Mouse (Mus musculus): ENCODE measurements around the gene Trim9. TPM values are rescaled to one million over a fixed set of nuclear protein-coding genes. Genes with fewer than 3 reads are reported as not detected.

The Trim9 gene
- total and polyA plus RNA-seq, 3 experiments = not detected

- Histone ChIP-seq H3K36me3 (ENCODE audit: control insufficient read depth in 1 of 2, insufficient read depth in 2 of 2, low read length in 2 of 2) (no peaks in the 10 kb centered on the region), H3K27me3 (ENCODE audit: control insufficient read depth in 1 of 2, insufficient read depth in 2 of 2, low read length in 2 of 2) (peaks cover 0 to 2% of the 10 kb centered on the region in 2 experiments; a peak in 2 of 4 replicates), H3K4me1 (ENCODE audit: control insufficient read depth in 1 of 2, insufficient read depth in 2 of 2, low read length in 2 of 2) (no peaks in the 10 kb centered on the region), H3K79me2 (ENCODE audit: control insufficient read depth, insufficient read depth, low read length, poor library complexity) (no peaks in the 10 kb centered on the region), H3K4me3 (ENCODE audit: control insufficient read depth in 1 of 2, insufficient read depth in 1 of 2, low read depth in 2 of 2, low read length in 2 of 2) (no peak overlapping the region), H3K9me3 (replicated peaks; ENCODE audit: insufficient read depth, low read length) (no peaks in the 10 kb centered on the region), H3K9ac (ENCODE audit: control insufficient read depth, low read depth, low read length, poor library complexity, severe bottlenecking) (no peak overlapping the region), H3K27ac (ENCODE audit: control insufficient read depth, low read depth, low read length) (no peak overlapping the region)
- TF ChIP-seq HCFC1 (IDR thresholded peaks at IDR 0.05; ENCODE audit: low read depth, low read length) = no peak
- no peak for TF ChIP-seq JUND (IDR thresholded peaks at IDR 0.05; ENCODE audit: low read depth, low read length)
- no peak for TF ChIP-seq CHD2 (IDR thresholded peaks at IDR 0.05; ENCODE audit: low read length)
- TF ChIP-seq ELF1 (IDR thresholded peaks at IDR 0.05; ENCODE audit: low read depth, low read length) = no peak
- no peak for TF ChIP-seq TBP (IDR thresholded peaks at IDR 0.05; ENCODE audit: low read depth, low read length)
- no peak for TF ChIP-seq SMC3 (IDR thresholded peaks at IDR 0.05; ENCODE audit: low read depth, low read length)
- TF ChIP-seq MEF2A (IDR thresholded peaks at IDR 0.05; ENCODE audit: extremely low read depth, insufficient replicate concordance, low read depth, low read length, poor library complexity, severe bottlenecking) = no peak
- no peak for TF ChIP-seq MYC (IDR thresholded peaks at IDR 0.05; ENCODE audit: low read depth, low read length)
- TF ChIP-seq MXI1 (IDR thresholded peaks at IDR 0.05; ENCODE audit: low read depth, low read length) = no peak
- TF ChIP-seq MYB (IDR thresholded peaks at IDR 0.05; ENCODE audit: low read depth, low read length) = no peak
- no peak for TF ChIP-seq POLR2A (IDR thresholded peaks at IDR 0.05; ENCODE audit: control insufficient read depth in 1 of 2, insufficient read depth in 1 of 2, low read depth in 1 of 2, low read length in 2 of 2, poor library complexity in 1 of 2)
- TF ChIP-seq NELFE (IDR thresholded peaks at IDR 0.05; ENCODE audit: low read depth, low read length) = no peak
- no peak for TF ChIP-seq TAL1 (IDR thresholded peaks at IDR 0.05; ENCODE audit: low read length)
- DNase-seq (ENCODE audit: low read depth, low spot score) = no peak
Observed at GRCm38 (mm10) chr12:70368820-70369219, 21.4 kb upstream of the Trim9 start.

GRCm38 (mm10) chr12:70367326-70368248 is 20.2 kb upstream of the Trim9 start:
- H3K36me3 ChIP-seq (ENCODE audit: control insufficient read depth in 1 of 2, insufficient read depth in 2 of 2, low read length in 2 of 2) = no peaks in the 10 kb centered on the region
- no peaks in the 10 kb centered on the region for H3K79me2 ChIP-seq (ENCODE audit: control insufficient read depth, insufficient read depth, low read length, poor library complexity)
- H3K27ac ChIP-seq (ENCODE audit: control insufficient read depth, low read depth, low read length) = no peak overlapping the region
- H3K9me3 ChIP-seq (replicated peaks; ENCODE audit: insufficient read depth, low read length) = no peaks in the 10 kb centered on the region
- H3K9ac ChIP-seq (ENCODE audit: control insufficient read depth, low read depth, low read length, poor library complexity, severe bottlenecking) = no peak overlapping the region
- no peaks in the 10 kb centered on the region for H3K4me1 ChIP-seq (ENCODE audit: control insufficient read depth in 1 of 2, insufficient read depth in 2 of 2, low read length in 2 of 2)
- no peak for TF ChIP-seq ZNF384 (IDR thresholded peaks at IDR 0.05; ENCODE audit: low read depth, low read length)
- TF ChIP-seq TAL1 (IDR thresholded peaks at IDR 0.05; ENCODE audit: low read length) = no peak
- no peak for TF ChIP-seq MAZ (IDR thresholded peaks at IDR 0.05; ENCODE audit: low read depth, low read length)
- TF ChIP-seq EP300 (IDR thresholded peaks at IDR 0.05; ENCODE audit: low read depth in 1 of 2, low read length in 2 of 2) = no peak
- no peak for TF ChIP-seq HCFC1 (IDR thresholded peaks at IDR 0.05; ENCODE audit: low read depth, low read length)
- TF ChIP-seq RCOR1 (IDR thresholded peaks at IDR 0.05; ENCODE audit: low read depth, low read length) = no peak
- TF ChIP-seq NELFE (IDR thresholded peaks at IDR 0.05; ENCODE audit: low read depth, low read length) = no peak
- no peak for TF ChIP-seq ZKSCAN1 (IDR thresholded peaks at IDR 0.05; ENCODE audit: low read depth, low read length)
- no peak for TF ChIP-seq SMC3 (IDR thresholded peaks at IDR 0.05; ENCODE audit: low read depth, low read length)
- no peak for TF ChIP-seq MYC (IDR thresholded peaks at IDR 0.05; ENCODE audit: low read depth, low read length)
- no peak for TF ChIP-seq CHD2 (IDR thresholded peaks at IDR 0.05; ENCODE audit: low read length)
- DNase-seq (ENCODE audit: low read depth, low spot score) = no peak
- peaks cover 0 to 2% of the 10 kb centered on the region in 2 experiments; a peak in 2 of 4 replicates for H3K27me3 ChIP-seq (ENCODE audit: control insufficient read depth in 1 of 2, insufficient read depth in 2 of 2, low read length in 2 of 2)
- no peak overlapping the region for H3K4me3 ChIP-seq (ENCODE audit: control insufficient read depth in 1 of 2, insufficient read depth in 1 of 2, low read depth in 2 of 2, low read length in 2 of 2)
